Mouse (Mus musculus) heart, postnatal 0 days (tissue): ENCODE results near the gene Ier2.

Experiments
- CTCF ChIP-seq: IDR thresholded peaks from 2 replicates; pipeline ENCODE4 v1.5.1; 2016; ENCODE audit warnings: antibody characterized with exemption, control low read depth, low read depth
- EP300 ChIP-seq: IDR thresholded peaks from 2 replicates; pipeline ENCODE4 v1.6.1; 2016; ENCODE audit warnings: antibody characterized with exemption, low read depth

DNA sequence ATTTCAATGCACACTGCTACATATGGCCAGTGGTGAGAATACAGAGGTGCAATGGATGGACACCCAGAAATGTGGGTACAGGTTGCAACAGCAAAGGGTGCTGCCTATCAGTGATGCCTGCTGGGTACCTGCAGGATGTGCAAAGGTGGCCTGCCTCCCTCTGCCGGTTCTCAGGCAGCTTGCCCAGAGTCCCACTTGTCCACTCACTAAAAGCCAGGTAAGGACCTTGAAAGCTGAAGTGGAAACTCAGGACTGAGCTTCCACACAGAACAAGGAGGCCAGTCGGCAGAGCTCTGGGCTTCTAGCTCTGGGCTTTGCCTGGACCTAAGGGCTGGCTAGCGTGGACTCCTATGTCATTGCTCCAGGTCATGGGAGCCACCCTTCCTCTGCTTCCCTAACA is 48.7 kb upstream of the Ier2 start:
- TF ChIP-seq CTCF, result no peak
- TF ChIP-seq EP300, result no peak
